Mouse (Mus musculus): Measurements from ENCODE around the gene Cxcl10.

DNA sequence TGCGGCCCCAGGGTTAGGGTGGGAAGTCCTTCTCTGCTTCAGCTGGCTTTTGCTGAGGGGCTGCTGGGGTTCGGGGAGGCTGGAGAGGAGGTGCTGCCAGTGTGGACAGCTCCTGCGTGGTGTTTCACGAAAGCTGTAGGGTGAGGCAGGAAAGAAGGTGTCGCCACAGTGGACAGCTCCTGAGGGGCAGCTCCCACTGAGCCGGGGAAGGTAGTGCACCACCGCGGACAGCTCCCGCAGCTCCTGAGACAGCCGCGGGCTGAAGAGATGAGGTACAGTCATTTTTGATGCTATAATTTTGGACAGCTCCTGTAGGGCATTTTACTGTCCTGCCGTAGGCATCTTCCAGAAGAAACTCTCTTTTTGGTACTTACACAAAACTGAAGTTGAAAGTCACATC is 9.3 kb upstream of the Cxcl10 start:
- TF ChIP-seq CTCF (IDR thresholded peaks at IDR 0.05; ENCODE audit: control insufficient read depth, insufficient read depth, insufficient read length) (no peak), MAX (IDR thresholded peaks at IDR 0.05) (no peak), CEBPB (IDR thresholded peaks at IDR 0.05; ENCODE audit: low read depth) (no peak), MYOG (IDR thresholded peaks at IDR 0.05; ENCODE audit: control insufficient read depth, extremely low read depth, insufficient read length) (no peak), MYOD1 (IDR thresholded peaks at IDR 0.05; ENCODE audit: control insufficient read depth, insufficient read length, low read depth) (no peak)

Data from C2C12 (cell line).